Mouse (Mus musculus) urinary bladder, postnatal 10 days (tissue): Measurements from ENCODE around the gene Gcg.

Experiments
- DNase-seq: peaks from one replicate; pipeline ENCODE4 v3.0.0; 2022; ENCODE audit warnings: low spot score

Gene Gcg

GRCm38 (mm10) chr2:62483550-62483949 is at the start of gene Gcg:
Gene Gcg, minus strand, starts transcription at chr2:62483650.
- DNase-seq: no peak

- no peak for DNase-seq
These were observed 47.6 kb upstream of the Gcg start for GRCm38 (mm10) chr2:62531065-62531464.

GRCm38 (mm10) chr2:62526399-62526798 is 42.9 kb upstream of the Gcg start:
- DNase-seq: no peak

- no peak for DNase-seq
These were observed 34.3 kb upstream of the Gcg start for GRCm38 (mm10) chr2:62517790-62518189.

GRCm38 (mm10) chr2:62514477-62514876 is 31.0 kb upstream of the Gcg start:
- DNase-seq: no peak

- no peak for DNase-seq
These were observed 30.0 kb upstream of the Gcg start for GRCm38 (mm10) chr2:62513477-62513876.

- no peak for DNase-seq
These were observed 23.7 kb upstream of the Gcg start for GRCm38 (mm10) chr2:62507130-62507529.

- no peak for DNase-seq
These were observed 23.0 kb upstream of the Gcg start for GRCm38 (mm10) chr2:62506441-62506840.

GRCm38 (mm10) chr2:62504269-62504796 is 20.9 kb upstream of the Gcg start:
- DNase-seq: no peak

- DNase-seq: no peak
These were observed 19.9 kb upstream of the Gcg start for GRCm38 (mm10) chr2:62503326-62503725.

GRCm38 (mm10) chr2:62502516-62502915 is 19.1 kb upstream of the Gcg start:
- no peak for DNase-seq

GRCm38 (mm10) chr2:62498821-62499220 is 15.4 kb upstream of the Gcg start:
- DNase-seq: no peak

- DNase-seq: no peak
These were observed 14.6 kb upstream of the Gcg start for GRCm38 (mm10) chr2:62498086-62498485.

GRCm38 (mm10) chr2:62497333-62498002 is 14.0 kb upstream of the Gcg start:
- DNase-seq: no peak

GRCm38 (mm10) chr2:62495407-62495806 is 12.0 kb upstream of the Gcg start:
- no peak for DNase-seq

- no peak for DNase-seq
These were observed 6.4 kb upstream of the Gcg start for GRCm38 (mm10) chr2:62489832-62490231.

- DNase-seq: no peak
These were observed 1.5 kb upstream of the Gcg start for GRCm38 (mm10) chr2:62484906-62485305.

- DNase-seq: no peak
These were observed 2.9 kb downstream of the Gcg start for GRCm38 (mm10) chr2:62480285-62481198.

GRCm38 (mm10) chr2:62469551-62469950 is 13.9 kb downstream of the Gcg start:
- no peak for DNase-seq

- no peak for DNase-seq
These were observed 20.2 kb downstream of the Gcg start for GRCm38 (mm10) chr2:62463287-62463686.

GRCm38 (mm10) chr2:62462174-62462573 is 21.3 kb downstream of the Gcg start:
- no peak for DNase-seq

GRCm38 (mm10) chr2:62460815-62461450 is 22.5 kb downstream of the Gcg start:
- no peak for DNase-seq
